Mouse (Mus musculus) mouse embryonic stem cell (cell line): ENCODE measurements around the gene Clcn6.
"Not testable (repeated sequence)": the region's sequence is repeated elsewhere in the genome, so short reads cannot be mapped to it uniquely, and the experiment has no call there.

Source experiments
- in situ Hi-C, 2 experiments: fragments of 300-500 bp; cut with MboI; formaldehyde crosslinking; loops; 1 replicate in 1 of 2; 3 replicates in 1 of 2; pipeline ENCODE4 v1.14.3; 2019 to 2020; ENCODE audit warnings: low sequenced_read_pairs in 2 of 2, low pct_unique_long_range_greater_than_20kb in 1 of 2, mixed read lengths in 1 of 2; ENCODE audit not compliant: unreplicated experiment in 1 of 2

Clcn6 gene

DNA sequence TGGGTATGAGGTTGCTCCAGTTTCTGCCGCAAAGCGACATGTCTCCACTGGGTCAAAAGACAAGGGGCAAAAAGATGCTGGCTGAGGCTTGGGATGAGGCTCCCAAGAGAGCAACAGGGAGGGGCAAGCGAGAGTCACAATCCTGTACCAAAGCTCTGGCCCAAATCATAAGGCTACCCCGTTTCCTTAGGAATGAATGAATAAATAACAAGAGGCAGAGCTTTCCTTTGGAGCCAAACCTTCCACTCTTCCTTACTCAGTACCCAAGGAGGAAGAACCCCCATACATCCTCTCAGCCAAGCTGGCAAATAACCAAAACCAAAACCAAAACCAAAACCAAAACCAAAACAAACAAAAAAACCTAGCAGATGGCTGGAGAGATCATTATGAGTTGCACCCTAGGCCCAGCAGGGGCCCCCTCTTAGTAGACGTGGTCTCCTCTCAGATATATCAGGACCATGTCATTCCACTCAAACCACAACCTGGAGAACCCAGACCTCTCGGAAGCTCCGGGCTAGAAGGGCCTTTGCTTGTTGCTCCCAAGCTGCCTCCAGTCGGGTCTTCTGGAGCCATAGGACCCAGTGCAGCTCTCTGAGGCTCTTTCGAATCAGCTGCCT, 31.1 kb upstream of the Clcn6 start:
- in situ Hi-C loops: no loop called here

DNA sequence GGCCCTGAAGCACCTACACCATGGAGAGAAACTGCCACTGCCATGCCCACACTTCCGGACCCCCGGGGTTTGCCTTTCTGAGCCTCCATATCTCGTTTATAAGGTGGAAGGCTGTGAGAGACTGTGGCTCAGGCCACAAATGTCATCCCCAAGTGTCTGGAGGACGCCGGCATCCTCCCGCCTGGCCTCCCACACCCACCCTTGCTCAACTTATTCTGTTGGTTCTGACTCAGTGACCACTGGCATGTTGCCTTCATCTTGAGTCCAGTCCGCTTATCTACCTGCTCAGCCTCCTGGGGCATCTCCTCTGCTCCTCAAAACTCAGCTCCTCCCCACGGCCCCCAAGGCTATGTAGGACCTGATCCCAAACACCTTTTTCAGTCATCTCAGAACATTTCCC, 28.7 kb upstream of the Clcn6 start:
- in situ Hi-C loops: no loop called here

DNA sequence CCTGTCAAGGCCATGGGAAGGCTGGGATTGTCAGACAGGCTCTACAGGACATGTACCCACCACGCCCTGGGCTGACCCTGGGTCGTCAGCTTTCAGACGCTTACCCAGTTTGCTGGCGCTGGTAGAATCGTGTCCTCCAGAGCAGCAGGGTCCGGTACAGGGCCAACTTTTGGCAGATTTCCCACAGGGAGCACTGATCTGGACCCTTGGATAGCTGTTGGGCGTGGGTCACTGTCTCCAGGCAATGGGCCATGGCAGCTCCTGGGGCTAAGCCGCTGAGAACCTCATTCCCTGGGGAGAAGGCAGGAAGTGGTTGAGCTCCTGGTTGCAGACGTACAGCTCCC, 27.8 kb upstream of the Clcn6 start:
- in situ Hi-C loops: no loop called here

- in situ Hi-C loops: no loop called here
Observed at GRCm38 (mm10) chr4:148065702-148066400, 27.2 kb upstream of the Clcn6 start.

- in situ Hi-C loops: loop anchor here in 1 of 2 experiments (5.0 kb wide), 1 partner anchor 104 kb away; no protein-coding TSS in a partner anchor
Observed at GRCm38 (mm10) chr4:148061086-148061480, 22.5 kb upstream of the Clcn6 start.

- in situ Hi-C loops: loop anchor here in 1 of 2 experiments (5.0 kb wide), 1 partner anchor 103 kb away; no protein-coding TSS in a partner anchor
Observed at GRCm38 (mm10) chr4:148060120-148061085, 21.8 kb upstream of the Clcn6 start.

- in situ Hi-C loops: no loop called here
Observed at GRCm38 (mm10) chr4:148058993-148059392, 20.4 kb upstream of the Clcn6 start.

DNA sequence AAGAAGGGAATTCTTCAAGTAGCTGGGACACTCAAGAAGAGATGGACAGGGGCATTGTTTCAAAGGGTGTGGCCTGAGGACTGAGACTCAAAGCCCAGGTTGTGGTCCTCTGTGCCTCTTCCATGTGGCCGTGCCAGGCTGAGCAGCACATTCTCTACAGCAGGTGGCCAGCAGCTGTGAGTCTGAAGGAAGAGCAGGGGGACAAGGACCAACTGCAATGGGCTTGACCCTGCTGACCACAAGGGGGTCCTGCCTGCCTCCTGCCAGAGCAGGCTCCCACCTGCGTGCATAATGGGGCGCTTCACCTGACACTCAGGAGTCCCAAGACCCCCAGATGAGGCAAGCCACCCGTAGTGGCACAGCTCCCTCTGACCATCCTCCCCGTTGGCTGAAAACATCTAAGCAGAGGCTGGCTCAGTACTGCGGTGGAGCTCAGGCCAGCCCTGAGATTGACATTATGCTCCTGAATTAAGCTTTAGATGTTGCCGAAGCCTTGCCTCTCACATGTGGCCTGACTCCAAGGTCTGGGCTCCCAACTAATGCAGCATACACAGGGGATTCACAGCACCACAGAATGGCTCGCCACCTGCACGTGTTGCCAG, 19.7 kb upstream of the Clcn6 start:
- in situ Hi-C loops: no loop called here

DNA sequence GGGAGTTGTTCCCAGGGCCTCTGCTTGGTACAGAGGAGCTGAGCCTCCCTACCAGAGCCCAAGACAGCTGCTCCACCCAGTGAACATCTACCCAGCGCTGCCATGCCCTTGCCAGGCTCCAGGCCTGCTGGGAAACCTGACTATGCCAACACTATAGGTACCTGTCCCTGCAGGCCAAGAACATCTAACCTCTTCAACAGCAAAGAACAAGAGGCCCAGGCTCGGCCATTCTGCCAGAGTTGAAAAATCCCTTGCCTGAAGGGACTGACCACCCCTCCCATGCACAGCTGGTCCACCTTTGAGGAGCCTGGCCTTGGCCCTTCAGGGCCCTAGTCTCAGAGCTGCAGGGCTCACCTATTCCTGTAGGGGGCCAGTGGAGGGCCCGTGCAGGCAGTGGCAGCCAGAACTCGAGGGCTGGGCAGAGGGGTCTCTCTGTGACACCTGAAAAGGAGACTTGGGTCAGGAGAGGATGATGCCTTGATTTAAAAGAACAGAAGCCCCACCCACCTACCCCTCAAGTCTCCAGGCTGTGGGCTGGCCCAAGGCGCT, 19.1 kb upstream of the Clcn6 start:
- in situ Hi-C loops: no loop called here

DNA sequence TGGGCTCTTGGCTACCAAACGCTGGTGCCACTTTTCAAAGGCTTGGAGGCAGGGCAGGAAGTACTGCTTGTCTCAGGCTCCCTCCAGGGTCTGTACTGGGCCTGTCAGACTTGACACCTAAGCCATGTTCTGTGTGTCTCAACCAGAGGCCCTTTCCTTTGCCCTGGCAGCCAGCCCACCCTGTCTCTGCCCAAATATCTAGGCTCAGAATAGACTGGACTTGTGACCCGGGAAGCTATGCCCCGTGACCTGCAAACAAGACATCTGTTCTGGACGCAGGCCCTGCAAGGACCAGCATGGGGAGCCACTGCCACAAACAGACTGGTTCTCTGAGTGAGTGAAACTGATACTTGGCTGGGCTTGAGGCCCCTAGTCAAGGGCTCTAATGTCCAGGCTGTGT, 18.2 kb upstream of the Clcn6 start:
- in situ Hi-C loops: no loop called here

DNA sequence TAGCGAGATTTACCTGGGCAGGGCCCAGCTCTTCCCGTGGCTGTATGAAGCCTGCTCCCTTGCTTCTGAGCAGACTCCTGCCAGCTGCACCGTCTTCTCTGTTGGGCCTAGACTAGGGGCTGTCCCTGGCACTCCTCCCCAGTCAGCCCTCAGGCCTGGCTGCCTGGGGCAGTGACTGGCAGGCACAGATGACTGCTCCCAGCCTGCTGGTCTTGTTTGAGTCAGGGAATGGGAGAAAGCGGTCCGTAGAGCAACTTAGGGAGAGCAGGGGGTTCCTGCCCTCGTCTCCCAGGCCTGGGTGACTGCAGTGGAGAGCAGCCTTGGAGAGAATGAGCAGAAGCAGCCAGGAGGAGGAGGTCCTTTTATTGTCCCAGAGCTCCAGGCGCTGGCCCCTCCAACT, 17.6 kb upstream of the Clcn6 start:
- in situ Hi-C loops: no loop called here

- in situ Hi-C loops: no loop called here
Observed at GRCm38 (mm10) chr4:148054961-148055695, 16.5 kb upstream of the Clcn6 start.

- in situ Hi-C loops: no loop called here
Observed at GRCm38 (mm10) chr4:148053417-148053920, 14.8 kb upstream of the Clcn6 start.

DNA sequence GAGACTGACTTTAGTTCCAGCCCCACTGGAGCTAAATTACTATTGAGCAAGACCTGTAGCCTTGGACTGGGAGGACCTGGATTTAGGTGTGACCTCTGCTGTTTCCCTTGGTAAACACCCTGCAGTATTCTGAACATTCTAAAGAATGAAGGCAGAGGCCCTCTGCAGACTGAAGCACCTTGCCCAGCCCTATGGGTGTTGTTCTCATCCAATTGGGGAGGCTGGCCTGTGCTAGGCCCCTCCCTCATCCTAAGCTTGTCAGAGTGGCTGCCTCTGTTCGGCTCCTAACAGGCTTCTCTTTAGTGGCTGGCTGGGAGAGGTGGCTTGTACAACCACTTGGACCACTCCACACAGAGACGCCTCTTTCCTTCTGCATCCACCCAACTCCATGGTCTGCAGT, 14.4 kb upstream of the Clcn6 start:
- in situ Hi-C loops: no loop called here

DNA sequence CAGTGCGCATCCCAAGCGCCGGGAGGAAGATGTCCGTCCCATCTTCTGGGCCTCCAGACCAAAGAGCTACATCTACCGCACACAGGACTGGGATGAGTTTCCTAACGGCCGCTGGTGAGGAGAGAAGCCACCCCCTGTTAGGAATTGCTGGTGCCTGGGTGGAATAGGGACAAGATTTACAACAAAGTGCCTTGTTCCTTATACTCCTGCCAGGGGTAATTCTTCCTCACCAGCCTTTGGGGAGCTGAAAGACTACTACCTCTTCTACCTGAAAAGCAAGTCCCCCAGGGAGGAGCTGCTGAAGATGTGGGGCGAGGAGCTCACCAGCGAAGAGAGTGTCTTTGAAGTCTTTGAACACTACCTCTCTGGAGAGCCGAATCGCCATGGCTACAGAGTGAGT, 13.3 kb upstream of the Clcn6 start:
- in situ Hi-C loops: no loop called here

DNA sequence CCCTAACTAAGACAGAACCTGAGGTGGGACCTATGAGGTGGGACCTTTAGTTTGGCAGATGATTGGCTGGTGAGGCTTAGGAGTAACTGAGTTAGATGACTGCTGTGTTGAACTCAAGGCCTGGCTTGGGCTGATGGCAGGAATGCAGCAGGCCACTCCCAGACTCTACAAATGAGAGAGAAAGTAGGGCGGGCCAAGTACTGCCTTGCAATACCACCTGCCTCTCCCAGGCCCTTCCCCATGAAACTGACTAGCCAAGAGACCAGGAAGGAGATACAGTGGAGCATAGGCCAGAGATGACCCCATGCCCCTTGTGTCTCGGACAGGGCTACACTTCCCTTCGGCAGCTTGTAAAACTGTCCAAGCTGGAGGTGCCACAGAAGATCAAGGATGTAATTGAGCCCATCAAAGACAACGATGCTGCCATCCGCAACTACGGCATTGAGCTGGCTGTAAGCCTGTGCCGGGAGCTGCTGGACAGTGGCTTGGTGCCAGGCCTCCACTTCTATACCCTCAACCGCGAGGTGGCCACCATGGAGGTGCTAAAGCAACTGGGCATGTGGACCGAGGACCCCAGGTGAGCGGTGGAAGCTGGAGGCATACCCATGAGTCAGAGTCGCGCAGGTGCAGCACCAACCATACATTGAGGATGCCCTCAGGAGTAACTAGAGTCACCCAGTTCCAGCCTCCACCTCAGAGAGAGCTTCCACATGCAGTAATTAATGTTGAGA, 12.6 kb upstream of the Clcn6 start:
- in situ Hi-C loops: no loop called here

DNA sequence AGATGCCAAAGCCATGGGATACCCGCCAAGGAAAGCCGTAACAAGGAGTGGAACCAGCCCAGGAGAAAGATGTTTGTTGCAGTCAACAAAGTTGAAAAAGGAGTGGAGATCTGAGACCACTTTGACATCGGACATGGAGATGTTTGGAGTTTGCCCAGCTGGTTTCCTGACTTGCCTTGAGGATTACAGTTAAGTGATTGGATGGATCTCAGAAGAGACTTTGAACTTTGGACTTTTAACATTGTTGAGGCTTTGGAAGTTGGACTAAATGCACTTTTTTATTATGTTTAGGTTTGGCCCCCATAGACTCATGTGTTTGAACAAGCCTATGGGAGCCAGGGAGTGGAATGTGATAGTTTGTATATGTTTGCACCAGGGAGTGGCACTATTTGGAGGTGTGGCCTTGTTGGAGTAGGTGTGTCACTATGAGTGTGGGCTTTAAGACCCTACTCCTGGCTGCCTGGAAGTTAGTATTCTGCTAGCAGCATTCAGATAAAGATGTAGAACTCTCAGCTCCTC, 11.8 kb upstream of the Clcn6 start:
- in situ Hi-C loops: not testable (repeated sequence)
